Mouse (Mus musculus): ENCODE results near the gene B4galt3. TPM values are rescaled to one million over a fixed set of nuclear protein-coding genes. Genes with fewer than 3 reads are reported as not detected.

The B4galt3 gene
- total and polyA plus RNA-seq, 3 experiments = 16.8 to 33.1 TPM; not detected in 1

DNA sequence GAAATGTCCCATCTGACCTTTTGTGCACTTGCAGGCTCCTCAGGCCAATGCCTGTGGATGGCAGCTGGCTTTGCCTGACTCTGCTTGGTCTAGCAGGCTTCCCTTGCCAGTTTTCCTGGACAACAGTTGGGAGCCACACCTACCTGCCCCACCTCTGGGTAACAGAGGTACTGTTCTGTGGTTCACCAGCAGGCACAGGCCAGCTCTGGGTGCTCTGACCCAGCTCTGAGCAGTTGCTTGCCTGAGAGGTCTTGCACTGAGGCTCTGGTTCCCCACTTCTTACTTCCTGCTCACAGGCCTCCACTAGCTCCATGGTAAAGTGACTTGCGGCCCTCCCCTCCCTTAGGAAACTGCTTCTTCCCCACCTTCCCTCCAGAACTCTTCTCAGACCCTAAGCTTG, 51.9 kb downstream of the B4galt3 start:
- Histone ChIP-seq H3K27me3 (ENCODE audit: control insufficient read depth in 1 of 2, insufficient read depth in 2 of 2, low read length in 2 of 2) (no peaks in the 10 kb centered on the region), H3K27ac (ENCODE audit: control insufficient read depth, low read depth, low read length) (no peak overlapping the region), H3K9ac (ENCODE audit: control insufficient read depth, low read depth, low read length, poor library complexity, severe bottlenecking) (no peak overlapping the region), H3K4me1 (ENCODE audit: control insufficient read depth in 1 of 2, insufficient read depth in 2 of 2, low read length in 2 of 2) (no peaks in the 10 kb centered on the region), H3K4me3 (ENCODE audit: control insufficient read depth in 1 of 2, insufficient read depth in 1 of 2, low read depth in 2 of 2, low read length in 2 of 2) (no peak overlapping the region), H3K36me3 (ENCODE audit: control insufficient read depth in 1 of 2, insufficient read depth in 2 of 2, low read length in 2 of 2) (peaks cover 2 to 6% of the 10 kb centered on the region in 2 experiments; a peak in 3 of 4 replicates), H3K79me2 (ENCODE audit: control insufficient read depth, insufficient read depth, low read length, poor library complexity) (peaks cover 10% of the 10 kb centered on the region), H3K9me3 (replicated peaks; ENCODE audit: insufficient read depth, low read length) (no peaks in the 10 kb centered on the region)
- no peak for DNase-seq (ENCODE audit: low read depth, low spot score)
- TF ChIP-seq CHD1 (IDR thresholded peaks at IDR 0.05; ENCODE audit: low read depth, low read length) = no peak
- no peak for TF ChIP-seq MAZ (IDR thresholded peaks at IDR 0.05; ENCODE audit: low read depth, low read length)
- TF ChIP-seq USF2 (IDR thresholded peaks at IDR 0.05; ENCODE audit: borderline replicate concordance in 1 of 2, insufficient read depth in 1 of 2, low read depth in 1 of 2, low read length in 2 of 2) = no peak
- TF ChIP-seq MYB (IDR thresholded peaks at IDR 0.05; ENCODE audit: low read depth, low read length) = no peak
- no peak for TF ChIP-seq USF1 (IDR thresholded peaks at IDR 0.05; ENCODE audit: low read depth, low read length)
- no peak for TF ChIP-seq RAD21 (IDR thresholded peaks at IDR 0.05; ENCODE audit: low read depth, low read length)
- no peak for TF ChIP-seq MXI1 (IDR thresholded peaks at IDR 0.05; ENCODE audit: low read depth, low read length)
- no peak for TF ChIP-seq POLR2AphosphoS5 (IDR thresholded peaks at IDR 0.05; ENCODE audit: borderline replicate concordance, low read depth, low read length)
- no peak for TF ChIP-seq JUND (IDR thresholded peaks at IDR 0.05; ENCODE audit: low read depth, low read length)
- TF ChIP-seq HCFC1 (IDR thresholded peaks at IDR 0.05; ENCODE audit: low read depth, low read length) = no peak
- TF ChIP-seq NELFE (IDR thresholded peaks at IDR 0.05; ENCODE audit: low read depth, low read length) = no peak
- TF ChIP-seq RCOR1 (IDR thresholded peaks at IDR 0.05; ENCODE audit: low read depth, low read length) = no peak
- TF ChIP-seq GABPA (IDR thresholded peaks at IDR 0.05; ENCODE audit: low read depth, low read length) = no peak
- no peak for TF ChIP-seq UBTF (IDR thresholded peaks at IDR 0.05; ENCODE audit: borderline replicate concordance, insufficient read depth, low read depth, low read length)
- TF ChIP-seq ETS1 (IDR thresholded peaks at IDR 0.05; ENCODE audit: low read depth, low read length) = no peak
- no peak for TF ChIP-seq MAFK (IDR thresholded peaks at IDR 0.05; ENCODE audit: borderline replicate concordance, low read depth, low read length)

- Histone ChIP-seq H3K9ac (ENCODE audit: control insufficient read depth, low read depth, low read length, poor library complexity, severe bottlenecking) (no peak overlapping the region), H3K9me3 (replicated peaks; ENCODE audit: insufficient read depth, low read length) (no peaks in the 10 kb centered on the region), H3K4me3 (ENCODE audit: control insufficient read depth in 1 of 2, insufficient read depth in 1 of 2, low read depth in 2 of 2, low read length in 2 of 2) (no peak overlapping the region), H3K4me1 (ENCODE audit: control insufficient read depth in 1 of 2, insufficient read depth in 2 of 2, low read length in 2 of 2) (peaks cover 4 to 8% of the 10 kb centered on the region in 2 experiments; a peak in 3 of 4 replicates), H3K36me3 (ENCODE audit: control insufficient read depth in 1 of 2, insufficient read depth in 2 of 2, low read length in 2 of 2) (peaks cover 2 to 17% of the 10 kb centered on the region in 2 experiments; a peak in 3 of 4 replicates), H3K27ac (ENCODE audit: control insufficient read depth, low read depth, low read length) (no peak overlapping the region), H3K79me2 (ENCODE audit: control insufficient read depth, insufficient read depth, low read length, poor library complexity) (peaks cover 43% of the 10 kb centered on the region), H3K27me3 (ENCODE audit: control insufficient read depth in 1 of 2, insufficient read depth in 2 of 2, low read length in 2 of 2) (no peaks in the 10 kb centered on the region)
- DNase-seq (ENCODE audit: low read depth, low spot score) = no peak
- TF ChIP-seq ZMIZ1 (IDR thresholded peaks at IDR 0.05; ENCODE audit: low read depth, low read length) = no peak
- TF ChIP-seq MYC (IDR thresholded peaks at IDR 0.05; ENCODE audit: low read depth, low read length) = no peak
- TF ChIP-seq E2F4 (IDR thresholded peaks at IDR 0.05; ENCODE audit: borderline replicate concordance, low read depth, low read length) = no peak
- TF ChIP-seq MYB (IDR thresholded peaks at IDR 0.05; ENCODE audit: low read depth, low read length) = no peak
- no peak for TF ChIP-seq ZC3H11A (IDR thresholded peaks at IDR 0.05; ENCODE audit: low read depth, low read length)
- no peak for TF ChIP-seq NELFE (IDR thresholded peaks at IDR 0.05; ENCODE audit: low read depth, low read length)
- no peak for TF ChIP-seq CHD2 (IDR thresholded peaks at IDR 0.05; ENCODE audit: low read length)
- TF ChIP-seq BHLHE40 (IDR thresholded peaks at IDR 0.05; ENCODE audit: borderline replicate concordance, low read depth, low read length) = no peak
- TF ChIP-seq SIN3A (IDR thresholded peaks at IDR 0.05; ENCODE audit: low read length) = no peak
- TF ChIP-seq SMC3 (IDR thresholded peaks at IDR 0.05; ENCODE audit: low read depth, low read length) = no peak
- TF ChIP-seq CTCF (IDR thresholded peaks at IDR 0.05 in 2 of 3, conservative IDR thresholded peaks at IDR 0.05 in 1 of 3; ENCODE audit: control insufficient read depth in 1 of 3, insufficient read depth in 1 of 3, low read depth in 2 of 3, low read length in 3 of 3, poor library complexity in 1 of 3, severe bottlenecking in 1 of 3) = no peak
Observed at GRCm38 (mm10) chr1:171325571-171325970, 55.4 kb downstream of the B4galt3 start.
